Mouse (Mus musculus): ENCODE measurements around the gene Psip1.

GRCm38 (mm10) chr4:83468208-83468607, 18.1 kb downstream of the Psip1 start:
- no peak for TF ChIP-seq CTCF (IDR thresholded peaks at IDR 0.05; ENCODE audit: insufficient read depth, low read depth, low read length)
- no peak for TF ChIP-seq POLR2A (IDR thresholded peaks at IDR 0.05; ENCODE audit: insufficient read depth, low read depth, low read length)

All from olfactory bulb, adult 2 months (tissue).